Mouse (Mus musculus): ENCODE data around the gene Cav1. TPM values are rescaled to one million over a fixed set of nuclear protein-coding genes. Genes with fewer than 3 reads are reported as not detected.

Gene Cav1
- total RNA-seq, 2 experiments from 2014 or later, result 200 to 201 TPM

GRCm38 (mm10) chr6:17316294-17317166 is 10.4 kb downstream of the Cav1 start:
- no peak for DNase-seq

- DNase-seq, result no peak
These were observed 11.0 kb downstream of the Cav1 start for GRCm38 (mm10) chr6:17317167-17317524.

- peak in 1 of 2 experiments; percentile 34 for DNase-seq
These were observed 11.8 kb downstream of the Cav1 start for GRCm38 (mm10) chr6:17317944-17318343.

- no peak for DNase-seq
These were observed 15.8 kb downstream of the Cav1 start for GRCm38 (mm10) chr6:17321976-17322375.

- no peak for DNase-seq
These were observed 21.1 kb downstream of the Cav1 start for GRCm38 (mm10) chr6:17327216-17327615.

- DNase-seq, result no peak
These were observed 23.7 kb downstream of the Cav1 start for GRCm38 (mm10) chr6:17329801-17330200.

- no peak for DNase-seq
These were observed 31.6 kb downstream of the Cav1 start for GRCm38 (mm10) chr6:17337724-17338123.

- no peak for DNase-seq
These were observed 34.3 kb downstream of the Cav1 start for GRCm38 (mm10) chr6:17340406-17340805.

- no peak for DNase-seq
These were observed 41.9 kb downstream of the Cav1 start for GRCm38 (mm10) chr6:17348011-17348410.

GRCm38 (mm10) chr6:17350803-17351202 is 44.7 kb downstream of the Cav1 start:
- no peak for DNase-seq

GRCm38 (mm10) chr6:17358896-17359690 is 53.0 kb downstream of the Cav1 start:
- peak; percentile 56 to 82 for DNase-seq

GRCm38 (mm10) chr6:17362771-17363170 is 56.6 kb downstream of the Cav1 start:
- peak in 1 of 2 experiments; percentile 27 for DNase-seq

- DNase-seq, result peak in 1 of 2 experiments; percentile 12
These were observed 57.5 kb downstream of the Cav1 start for GRCm38 (mm10) chr6:17363446-17364179.

- DNase-seq, result no peak
These were observed 68.2 kb downstream of the Cav1 start for GRCm38 (mm10) chr6:17374326-17374725.

- no peak for DNase-seq
These were observed 71.2 kb downstream of the Cav1 start for GRCm38 (mm10) chr6:17377371-17377770.

- no peak for DNase-seq
These were observed 74.0 kb downstream of the Cav1 start for GRCm38 (mm10) chr6:17380102-17380501.

GRCm38 (mm10) chr6:17381690-17382089 is 75.6 kb downstream of the Cav1 start:
- DNase-seq, result no peak

GRCm38 (mm10) chr6:17385531-17385930 is 79.4 kb downstream of the Cav1 start:
- DNase-seq, result no peak

- DNase-seq, result no peak
These were observed 82.0 kb downstream of the Cav1 start for GRCm38 (mm10) chr6:17387991-17388710.
